Mouse (Mus musculus): ENCODE results near the gene Cxcr2. TPM values are rescaled to one million over a fixed set of nuclear protein-coding genes. Genes with fewer than 3 reads are reported as not detected.
"Not testable (repeated sequence)": the region's sequence is repeated elsewhere in the genome, so short reads cannot be mapped to it uniquely, and the experiment has no call there.

Cxcr2 gene
- polyA plus RNA-seq, 1 experiment = 0.26 TPM

DNA sequence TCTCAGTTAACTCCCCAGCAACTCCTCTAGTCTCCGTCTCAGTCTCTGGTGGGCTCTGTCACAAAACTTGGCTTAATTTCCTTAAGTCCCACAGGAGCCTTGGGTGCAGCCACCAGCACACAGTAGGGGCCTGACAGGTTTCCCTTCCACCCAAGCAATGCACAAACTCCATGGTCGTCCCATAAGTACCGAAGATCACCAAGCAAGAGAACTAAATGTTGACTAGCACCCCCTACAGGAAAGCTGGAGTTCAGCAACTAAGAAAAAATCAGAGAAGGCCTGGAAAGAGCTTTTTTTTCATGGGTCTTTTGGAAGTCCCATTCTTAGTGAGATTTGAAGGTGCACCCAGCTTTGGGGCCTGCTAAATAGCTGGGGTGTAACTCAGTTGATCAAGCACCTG, 14.4 kb upstream of the Cxcr2 start:
- DNase-seq (ENCODE audit: low read depth) = no peak

DNA sequence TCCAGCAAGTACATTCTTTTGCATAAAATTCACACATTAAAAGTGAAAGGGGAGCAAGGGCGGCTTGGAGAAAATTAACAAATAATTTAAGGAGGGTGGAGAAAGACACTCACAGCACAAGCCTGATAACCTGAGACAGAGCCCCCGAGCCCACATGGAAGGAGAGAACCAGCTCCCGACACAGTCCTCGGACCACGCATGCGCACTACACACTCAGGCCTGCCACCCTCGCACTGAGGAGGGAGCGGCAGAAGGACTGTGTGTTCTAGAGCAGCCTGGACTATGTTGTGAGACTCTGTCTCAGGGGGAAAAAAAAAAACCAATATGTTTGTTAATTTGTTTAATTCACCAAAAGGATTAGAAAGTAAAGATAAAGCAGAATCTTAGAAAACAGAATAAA, 12.0 kb upstream of the Cxcr2 start:
- no peak for DNase-seq (ENCODE audit: low read depth)

DNA sequence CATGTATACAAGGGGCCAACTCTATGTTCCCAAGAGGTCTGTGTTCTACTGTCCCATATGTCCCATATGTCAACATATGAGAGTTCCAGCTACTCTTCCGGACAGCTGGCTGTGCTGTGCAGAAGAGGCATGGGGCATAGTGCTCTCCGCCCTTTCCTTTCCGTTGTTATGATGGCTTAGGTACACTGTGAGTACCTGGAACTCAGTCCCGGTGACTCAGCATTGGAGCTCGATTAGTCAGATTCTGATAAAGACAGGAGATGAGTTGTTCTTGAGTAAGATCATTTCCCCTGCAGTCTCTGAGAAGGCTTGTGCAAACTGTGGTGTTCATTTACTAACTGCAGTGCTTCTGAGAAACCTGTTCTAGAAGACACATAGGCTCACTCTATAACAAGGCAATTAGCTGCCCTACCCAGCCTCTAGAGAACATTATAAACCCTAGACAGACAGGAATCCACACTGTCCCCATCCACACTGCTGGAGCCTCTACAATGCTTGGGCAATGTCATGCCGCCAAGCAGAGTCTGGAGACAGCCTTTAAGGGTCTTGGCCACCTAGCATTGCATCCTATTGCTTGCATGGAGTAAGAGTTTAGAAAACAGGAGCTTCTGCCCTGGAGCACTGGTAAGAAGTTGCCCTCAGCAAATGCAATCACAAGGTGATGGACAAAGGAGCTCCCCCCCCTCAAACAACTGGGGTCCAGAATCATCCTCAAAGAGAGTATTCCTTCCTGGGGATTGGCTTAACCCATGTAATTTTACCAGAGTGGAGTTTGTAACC, 4.5 kb upstream of the Cxcr2 start:
- DNase-seq (ENCODE audit: low read depth) = no peak

DNA sequence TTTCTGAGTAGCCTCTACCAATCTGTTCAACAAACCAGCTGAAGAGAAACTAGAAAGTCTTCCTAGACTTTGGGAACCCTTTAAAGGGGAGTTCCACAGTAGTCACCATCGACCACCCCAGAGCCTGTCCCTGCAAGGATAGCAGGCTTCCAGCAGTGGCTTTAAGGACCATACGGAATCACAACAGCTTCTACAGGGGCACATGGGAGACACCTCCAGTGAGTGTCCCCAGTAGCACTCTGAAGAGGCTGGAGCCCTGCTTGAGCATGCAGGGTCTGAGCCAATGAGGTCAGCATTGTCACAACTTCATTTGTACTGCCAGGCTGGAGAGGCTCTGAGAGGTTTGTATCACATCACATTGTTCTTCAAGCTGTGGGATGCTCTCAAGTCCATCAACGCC, 3.7 kb upstream of the Cxcr2 start:
- DNase-seq (ENCODE audit: low read depth) = no peak

DNA sequence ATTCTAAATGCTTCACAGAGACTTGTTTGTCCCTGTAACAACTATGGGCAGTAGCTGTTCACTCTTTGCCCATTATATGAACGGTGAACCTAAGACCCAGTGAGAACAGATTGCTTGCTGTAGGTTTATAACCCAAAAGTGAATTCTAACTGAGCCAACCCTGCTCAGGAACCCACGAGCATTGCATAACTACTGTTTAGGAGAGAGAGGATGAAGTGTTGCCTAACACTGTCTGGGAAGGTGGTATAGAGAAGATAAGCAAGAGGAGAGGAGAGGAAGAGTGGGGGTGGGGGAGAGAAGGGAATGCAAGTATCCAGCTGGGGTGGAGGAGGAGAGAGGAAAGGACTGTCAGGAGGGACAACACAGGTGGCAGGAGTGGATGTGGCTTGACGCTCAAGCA, 2.7 kb upstream of the Cxcr2 start:
- DNase-seq (ENCODE audit: low read depth) = no peak

DNA sequence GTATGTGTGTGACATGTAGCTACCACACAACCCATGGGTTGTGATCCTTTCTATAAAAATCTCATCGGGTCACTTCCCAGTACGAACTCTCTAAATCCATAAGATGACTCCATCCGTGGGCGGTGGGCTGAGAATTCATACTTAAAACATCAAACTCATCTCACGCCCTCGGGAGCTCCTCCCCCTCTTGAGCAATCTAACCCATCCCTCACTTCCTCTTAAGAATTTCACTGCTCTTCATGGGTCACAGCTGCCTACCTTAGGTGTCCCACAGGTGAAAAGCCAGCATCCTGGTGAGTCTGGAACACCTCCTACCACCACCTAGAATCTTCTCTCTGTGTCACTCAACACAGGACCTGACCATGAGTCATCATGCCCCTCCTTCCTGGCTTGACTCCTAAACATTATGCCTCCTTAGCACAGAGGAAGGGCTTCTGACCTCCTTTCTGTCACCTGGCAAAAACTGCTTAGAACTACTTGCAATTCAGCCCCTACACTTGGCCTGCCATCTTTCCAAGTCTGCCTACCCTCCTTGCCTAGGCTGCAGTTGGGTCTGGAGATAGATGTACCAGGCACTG, 1.7 kb downstream of the Cxcr2 start:
- DNase-seq (ENCODE audit: low read depth) = peak; percentile 10

DNA sequence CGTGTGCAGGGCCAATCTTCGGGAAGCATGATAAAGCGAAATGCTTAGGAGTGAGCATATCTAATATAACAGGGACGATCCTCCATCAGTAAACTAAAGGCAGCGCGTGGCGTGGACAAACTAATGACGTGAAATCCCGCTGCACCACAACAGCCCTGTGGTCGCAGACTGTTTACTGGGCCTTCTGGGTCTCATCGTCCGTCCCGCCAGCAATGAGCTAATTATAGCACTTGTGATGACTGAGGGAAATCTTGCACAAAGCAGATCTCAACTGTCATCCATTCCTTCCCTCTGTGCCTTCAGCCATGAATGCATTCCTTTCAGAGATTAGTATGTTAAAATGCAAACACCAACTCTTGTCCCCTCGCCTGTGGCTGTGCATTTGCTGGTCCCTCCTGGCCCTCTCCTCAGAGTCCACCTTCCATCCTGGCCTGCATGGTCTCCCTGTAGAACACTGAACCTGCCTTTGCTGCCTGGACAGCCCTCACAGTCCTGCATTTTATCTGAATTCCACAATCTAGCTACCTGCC, 2.7 kb downstream of the Cxcr2 start:
- DNase-seq (ENCODE audit: low read depth) = no peak

DNA sequence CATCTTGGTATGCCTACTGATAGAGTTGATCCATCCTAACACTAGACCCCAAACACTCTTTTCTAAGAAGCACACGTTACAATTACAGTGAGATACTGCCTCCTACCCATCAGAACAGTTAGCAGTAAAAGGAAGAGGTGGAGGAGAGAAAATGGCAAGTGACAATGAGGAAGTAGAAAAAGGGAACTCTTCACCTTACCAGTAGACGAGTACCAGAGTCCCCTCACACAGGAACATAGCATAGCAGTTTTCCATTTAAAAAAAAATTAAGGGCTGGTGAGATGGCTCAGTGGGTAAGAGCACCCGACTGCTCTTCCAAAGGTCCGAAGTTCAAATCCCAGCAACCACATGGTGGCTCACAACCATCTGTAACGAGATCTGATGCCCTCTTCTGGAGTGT, 5.8 kb downstream of the Cxcr2 start:
- not testable (repeated sequence) for DNase-seq (ENCODE audit: low read depth)

DNA sequence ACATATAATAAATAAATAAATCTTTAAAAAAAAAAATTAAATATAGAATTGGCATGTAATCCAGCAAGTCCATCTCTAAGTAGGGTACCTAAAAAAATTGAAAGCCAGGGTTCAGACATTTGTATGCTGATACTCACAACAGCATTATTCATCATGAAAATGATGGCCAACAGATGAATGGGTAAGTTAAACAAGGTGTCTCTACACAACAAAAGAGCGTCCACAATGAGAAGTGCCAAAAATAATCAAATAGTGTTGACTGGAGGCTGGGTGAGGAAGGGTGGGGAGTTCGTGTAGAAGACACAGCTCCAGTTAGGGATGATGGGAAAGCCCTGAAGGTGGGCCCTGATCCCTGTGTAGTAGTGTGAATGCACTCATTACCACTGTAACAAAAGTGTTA, 6.2 kb downstream of the Cxcr2 start:
- DNase-seq (ENCODE audit: low read depth) = no peak

DNA sequence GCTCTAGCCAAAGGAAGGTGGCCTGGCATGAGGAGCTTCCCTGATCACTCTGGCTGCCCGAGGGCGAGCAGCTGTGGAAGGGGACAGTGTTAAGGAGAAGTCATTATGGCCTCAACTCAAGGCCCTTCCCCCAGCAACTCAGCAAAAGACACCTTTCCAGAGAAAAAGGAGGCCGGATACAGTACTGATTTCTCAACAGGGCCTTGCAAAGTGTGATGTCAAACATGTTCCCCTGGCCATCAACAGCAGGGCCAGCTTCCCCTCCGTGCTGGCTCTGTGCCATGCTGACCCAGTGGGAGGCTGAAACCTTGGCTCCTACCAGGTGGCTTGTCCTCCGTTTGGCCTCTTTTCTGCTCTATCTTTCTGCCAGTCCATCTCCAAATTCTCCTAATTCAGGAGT, 13.3 kb downstream of the Cxcr2 start:
- DNase-seq (ENCODE audit: low read depth) = no peak

DNA sequence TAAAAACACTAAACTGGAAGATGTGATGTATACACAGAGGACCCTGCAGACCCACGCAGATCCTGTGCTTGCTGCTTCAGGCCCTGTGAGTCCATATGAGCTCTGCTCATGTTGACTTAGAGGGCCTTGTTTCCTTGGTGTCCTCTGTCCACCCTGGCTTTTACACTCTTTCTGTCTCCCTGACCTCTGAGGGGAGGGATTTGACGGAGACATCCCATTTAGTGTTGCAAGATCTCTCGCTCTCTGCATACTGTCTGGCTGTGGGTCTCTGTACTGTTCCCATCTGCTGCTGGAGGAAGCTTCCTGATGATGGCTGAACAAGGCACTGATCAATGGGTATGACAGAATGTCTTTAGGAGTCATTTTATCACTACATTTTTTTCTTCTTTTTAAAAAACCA, 15.9 kb downstream of the Cxcr2 start:
- no peak for DNase-seq (ENCODE audit: low read depth)

DNA sequence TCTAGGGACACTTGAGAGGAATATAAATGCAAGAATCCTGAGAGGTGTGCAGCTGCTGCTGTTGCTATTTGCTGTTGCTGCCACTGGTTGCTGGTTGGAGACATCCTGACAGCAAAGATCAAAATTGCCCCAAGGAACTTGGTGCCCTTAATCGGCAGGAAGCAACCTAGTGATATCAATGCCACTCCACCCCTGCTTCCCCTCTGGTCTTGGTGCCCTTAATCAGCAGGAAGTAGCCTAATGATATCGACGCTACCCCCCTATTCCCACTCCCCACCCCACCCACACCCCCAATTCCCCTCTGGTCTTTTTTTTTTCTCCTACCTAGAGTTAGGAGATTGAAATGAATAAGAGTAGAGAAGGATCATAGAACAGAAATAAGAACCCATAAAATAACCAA, 18.9 kb downstream of the Cxcr2 start:
- no peak for DNase-seq (ENCODE audit: low read depth)

DNA sequence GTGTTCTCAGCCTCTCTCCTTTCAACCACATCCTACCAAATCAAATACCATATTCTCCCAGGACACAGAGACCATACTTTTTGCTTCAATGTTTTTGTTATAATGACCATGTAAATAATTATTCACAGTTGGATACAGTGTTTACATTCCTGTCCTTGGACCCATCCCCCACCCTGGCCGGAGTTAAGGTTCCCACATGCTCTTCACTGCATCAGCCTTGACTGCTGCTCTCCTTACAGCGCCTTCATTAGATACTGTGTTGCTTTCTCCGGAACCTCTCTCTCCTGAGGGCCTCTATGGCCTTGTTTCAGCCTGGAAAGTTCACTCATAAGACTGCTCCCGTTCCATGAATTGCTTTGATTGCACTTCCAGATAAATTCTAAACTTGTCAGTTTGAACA, 21.9 kb downstream of the Cxcr2 start:
- DNase-seq (ENCODE audit: low read depth) = no peak

DNA sequence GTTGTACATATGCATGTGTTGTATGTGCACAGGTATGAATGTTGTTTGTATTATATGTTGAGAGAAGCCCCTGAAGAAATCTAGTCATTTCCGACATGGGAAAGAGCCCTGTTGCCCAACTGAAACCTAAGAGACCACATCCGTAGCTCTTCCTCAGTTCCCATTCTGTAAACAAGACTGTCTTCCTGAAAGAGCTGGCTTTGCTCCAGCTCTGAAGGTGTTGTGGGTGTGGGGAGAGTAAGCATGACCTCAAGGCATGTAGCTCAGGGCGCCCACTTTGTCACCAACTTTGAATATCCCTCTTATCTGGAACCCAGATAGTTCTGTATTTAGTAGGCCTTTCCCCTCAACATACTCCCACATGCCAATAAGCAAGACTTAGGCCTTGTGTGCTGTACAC, 24.8 kb downstream of the Cxcr2 start:
- DNase-seq (ENCODE audit: low read depth) = no peak

DNA sequence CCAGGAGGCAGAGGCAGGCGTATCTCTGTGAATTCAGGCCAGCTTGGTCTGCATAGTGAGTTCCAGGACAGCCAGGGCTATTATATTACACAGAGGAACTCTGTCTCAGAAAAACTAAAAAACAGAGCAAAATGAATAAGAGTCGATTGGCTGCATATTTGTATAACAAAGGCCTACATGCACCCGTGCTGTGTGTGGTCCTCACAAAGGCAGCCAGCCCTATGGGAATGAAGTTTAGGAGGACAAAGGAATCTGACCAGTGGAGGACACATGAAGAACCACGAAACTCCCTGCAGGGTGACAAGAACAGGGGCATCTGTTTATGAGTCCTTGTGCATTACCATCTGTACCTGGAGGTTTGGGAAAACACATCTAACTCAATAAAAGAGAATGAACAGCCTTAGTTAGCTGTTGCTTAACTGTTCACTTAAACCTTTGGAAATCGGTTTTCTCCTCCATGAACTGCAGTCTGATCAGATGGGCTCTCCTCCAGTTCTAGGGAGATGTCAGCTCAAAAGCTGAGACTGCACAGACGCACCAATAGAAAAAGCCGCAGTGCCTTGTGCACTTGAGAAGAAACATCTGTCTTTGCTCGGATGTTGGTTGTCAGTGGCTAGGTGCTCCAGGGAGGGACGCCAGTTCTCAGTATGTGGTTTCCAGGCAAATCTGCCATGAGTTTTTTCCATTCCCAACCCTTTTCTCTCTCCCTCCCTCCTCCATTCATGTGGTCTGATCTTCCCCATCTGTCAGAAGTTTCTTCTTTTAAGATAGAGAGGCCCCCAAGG, 26.0 kb downstream of the Cxcr2 start:
- DNase-seq (ENCODE audit: low read depth) = no peak

DNA sequence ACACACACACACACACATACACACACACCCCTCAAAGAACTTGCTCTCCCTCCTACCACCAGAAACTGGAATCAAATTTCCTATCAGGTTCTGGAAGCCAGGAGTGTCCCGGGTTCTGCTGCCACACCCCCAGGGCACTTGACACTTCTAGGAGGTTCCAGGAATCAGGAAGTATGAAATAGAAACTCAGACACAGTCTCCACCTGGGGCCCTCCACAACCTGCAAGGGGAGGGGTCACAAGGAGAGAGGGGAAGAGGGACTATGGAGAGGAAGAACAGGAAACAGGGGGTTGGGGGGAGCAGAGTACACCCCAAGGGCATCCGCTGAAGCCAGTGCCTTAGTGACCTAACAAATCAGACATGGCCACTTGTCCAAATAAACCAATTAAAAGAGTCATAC, 27.7 kb downstream of the Cxcr2 start:
- no peak for DNase-seq (ENCODE audit: low read depth)

DNA sequence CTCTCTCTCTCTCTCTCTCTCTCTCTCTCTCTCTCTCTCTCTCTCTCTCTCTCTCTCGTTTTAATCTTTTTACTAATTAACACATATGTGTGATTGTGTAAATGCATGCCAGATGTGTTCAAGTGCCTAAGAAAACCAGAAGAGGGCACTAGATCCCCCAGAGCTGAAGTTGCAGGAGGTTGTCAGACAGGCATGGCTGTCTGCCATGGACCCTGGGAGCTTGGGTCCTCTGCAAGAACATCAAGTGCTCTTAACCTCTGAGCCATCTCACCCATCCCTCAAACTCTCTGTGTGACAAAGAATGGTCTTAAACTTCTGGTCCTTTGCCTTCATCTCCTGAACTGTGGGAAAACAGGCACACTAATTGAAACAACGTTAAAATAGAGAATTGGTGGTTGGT, 29.2 kb downstream of the Cxcr2 start:
- DNase-seq (ENCODE audit: low read depth) = no peak

DNA sequence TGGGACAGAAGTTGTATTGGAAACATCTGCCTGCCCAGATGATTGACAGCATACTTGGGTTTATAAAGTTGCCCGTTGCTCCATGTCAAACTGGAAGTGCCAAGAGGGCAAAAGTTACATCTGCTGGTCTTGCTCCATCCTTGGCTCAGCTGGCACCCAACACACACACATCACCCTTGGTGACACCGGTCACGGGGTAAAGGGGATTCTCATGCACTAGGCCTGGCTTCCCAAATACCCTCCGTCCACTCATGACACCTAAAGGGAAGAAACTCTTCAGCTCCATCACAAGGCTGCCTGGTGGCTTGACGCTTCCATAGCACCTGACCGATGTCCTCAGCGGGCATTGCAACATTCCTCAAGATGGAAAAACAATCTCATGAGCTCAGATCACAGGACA, 36.7 kb downstream of the Cxcr2 start:
- DNase-seq (ENCODE audit: low read depth) = no peak

DNA sequence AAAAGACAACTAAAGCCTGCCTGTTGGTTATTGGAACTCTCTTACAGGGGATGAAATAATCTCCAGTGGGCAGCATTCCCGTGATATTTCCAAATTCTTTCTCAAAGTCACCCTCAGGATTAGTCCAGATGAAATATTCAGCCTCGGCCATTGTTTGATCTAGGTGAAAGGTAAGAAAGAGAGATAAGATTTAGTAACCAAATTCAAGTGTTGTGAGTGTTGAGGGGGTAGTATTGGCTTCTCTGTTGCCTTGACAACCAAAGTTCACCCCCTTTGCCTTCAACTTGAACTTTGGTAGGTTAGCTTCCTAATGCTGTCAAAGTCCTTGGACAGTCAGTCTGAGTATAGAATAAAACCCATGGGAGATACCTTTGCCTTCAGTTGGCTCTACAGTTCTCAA, 38.9 kb downstream of the Cxcr2 start:
- no peak for DNase-seq (ENCODE audit: low read depth)

DNA sequence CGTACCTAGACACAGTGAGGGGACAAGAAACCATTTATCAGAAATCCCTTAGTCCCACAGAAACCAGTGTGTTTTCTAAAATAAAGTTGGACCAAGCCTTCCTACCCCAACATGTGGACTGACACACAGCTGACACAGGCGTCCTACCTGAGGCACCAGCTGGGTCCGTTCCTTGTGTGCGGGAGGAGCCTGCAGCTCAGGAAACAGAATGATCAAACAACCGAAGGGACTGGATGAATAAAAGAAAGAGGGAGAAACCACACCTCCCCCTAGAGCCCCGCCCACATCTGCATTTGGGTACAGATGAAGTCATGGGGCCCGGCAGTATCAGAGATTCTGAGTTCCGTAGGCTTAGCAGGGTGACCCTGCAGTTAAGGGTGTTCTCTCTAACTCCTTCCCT, 40.7 kb downstream of the Cxcr2 start, which contains the start of gene Cxcr1:
Gene Cxcr1 (minus strand): TSS at position 187 of the 400 bp plus-strand sequence.
- no peak for DNase-seq (ENCODE audit: low read depth)

DNA sequence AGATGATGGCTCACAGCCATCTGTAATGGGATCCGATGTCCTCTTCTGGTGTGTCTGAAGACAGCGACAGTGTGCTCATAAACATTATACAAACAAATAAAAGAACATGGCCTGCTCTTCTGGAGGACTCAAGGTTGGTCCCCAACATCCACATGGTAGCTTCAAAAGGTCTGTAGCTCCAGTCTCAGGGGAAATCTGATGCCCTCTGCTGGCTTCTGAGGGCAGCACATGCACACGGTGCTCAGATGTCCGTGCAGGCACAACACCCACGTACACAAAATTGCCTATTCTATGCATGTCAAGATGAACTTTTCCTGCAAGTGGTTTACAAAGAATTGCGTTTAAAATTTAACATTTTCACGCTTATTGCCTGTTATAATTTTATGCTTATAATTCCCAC, 42.2 kb downstream of the Cxcr2 start:
- no peak for DNase-seq (ENCODE audit: low read depth)

DNA sequence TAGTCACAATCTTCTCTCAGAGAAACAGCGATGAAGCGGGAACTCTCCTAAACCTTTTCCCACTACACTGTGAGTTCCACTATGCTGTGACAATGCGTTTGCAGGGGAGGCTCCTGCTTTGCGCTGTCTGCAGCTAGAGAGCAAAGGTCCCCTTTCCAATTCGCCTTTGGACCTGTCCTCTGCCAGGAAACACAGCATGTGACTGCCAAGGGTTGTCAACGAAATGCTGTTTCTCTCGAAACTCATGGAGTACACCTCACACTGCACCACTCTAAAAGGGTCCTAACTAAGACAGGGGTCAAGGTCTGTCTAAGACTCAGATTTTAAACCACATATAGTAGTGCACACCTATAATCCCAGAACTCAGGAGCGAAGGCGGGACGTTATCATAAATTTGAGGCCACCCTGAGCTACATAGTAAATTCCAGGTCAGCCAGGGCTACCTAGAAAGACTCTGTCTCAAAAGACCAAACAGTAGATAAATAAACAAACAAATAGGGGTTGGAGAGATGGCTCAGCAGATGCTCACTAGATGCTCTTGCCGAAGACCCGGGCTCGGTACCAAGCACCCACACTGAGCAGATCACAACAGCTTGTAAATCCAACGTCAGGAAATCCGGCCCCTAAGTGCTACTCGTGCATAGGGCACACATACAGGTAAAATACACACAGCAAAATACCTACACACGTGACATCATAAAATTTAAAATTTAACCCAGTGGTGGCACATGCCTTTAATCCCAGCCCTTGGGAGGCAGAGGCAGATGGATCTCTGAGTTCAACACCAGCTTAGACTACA, 43.0 kb downstream of the Cxcr2 start:
- no peak for DNase-seq (ENCODE audit: low read depth)

Data from gonadal fat pad, adult 2 months (tissue).